Mouse (Mus musculus) embryo, embryonic 11.5 days (tissue): ENCODE measurements at regions not wholly inside any gene's neighbourhood (a gene's known extent, or its start where the extent isn't known, plus 50 kb on each side); places are given as distances from the start of the nearest gene placed in this dataset.

Source experiments
- DNase-seq: peaks from one replicate; pipeline ENCODE4 v3.0.0-alpha.2; 2012; ENCODE audit warnings: low read depth, low spot score

- DNase-seq: no peak
Observed at GRCm38 (mm10) chr3:76014766-76015165, 58.0 kb upstream of the Golim4 start.

GRCm38 (mm10) chr3:76008564-76009183 is 51.9 kb upstream of the Golim4 start:
- peak; percentile 35 for DNase-seq
